In genomic region chr11:43575061-43575375, GRCm38 (mm10) we compare ENCODE assay signal across 10 mouse cellular contexts. TPM values are rescaled to one million over a fixed set of nuclear protein-coding genes. Genes with fewer than 3 reads are reported as not detected.
DNase-seq lines count a peak whose midpoint lies in the region; ATAC-seq lines count a peak whose summit lies in the region.
"Had no signal": no experiment of that assay in that cellular context is flagged by ENCODE, and none has a peak within 500 bp of the region (broad histone marks: within the 10 kb centered on the region; RNA-seq: fewer than 3 reads in every experiment).

No protein-coding gene starts in this region.

- no peaks in the 10 kb centered on the region for H3K9me3 ChIP-seq in heart, embryonic 16.5 days (replicated peaks; ENCODE audit: control insufficient read depth, low read length)
- no peaks in the 10 kb centered on the region for H3K9me3 ChIP-seq in hindbrain, embryonic 11.5 days (ENCODE audit: control insufficient read depth, low read length)

- no peak overlapping the region for H3K4me3 ChIP-seq in heart, embryonic 16.5 days (ENCODE audit: low read length)
- H3K4me3 ChIP-seq in hindbrain, embryonic 11.5 days (ENCODE audit: low read depth, low read length), result no peak overlapping the region

- DNase-seq in heart, adult 9 months (ENCODE audit: low spot score in 2 of 2), result no peak
- no peak for DNase-seq in hindbrain, embryonic 11.5 days (ENCODE audit: low spot score)
- DNase-seq in thymus, postnatal 0 days (ENCODE audit: low spot score), result no peak
- DNase-seq: cerebellum, adult 9-10 months; gastrocnemius, postnatal 14 days had no signal

- 20% methylated on average over 3 of the region's 3 CpGs for WGBS in heart, embryonic 16.5 days
- WGBS in hindbrain, embryonic 11.5 days, result 16% methylated on average over 3 of the region's 3 CpGs

- H3K9ac ChIP-seq in heart, embryonic 16.5 days (ENCODE audit: low read length), result 0 out of 2 replicates have a peak overlapping the region, but pooled peaks have one; percentile 58
- no peak overlapping the region; the same call in 1 of the 2 replicates for H3K9ac ChIP-seq in hindbrain, embryonic 11.5 days (ENCODE audit: low read depth, low read length)

- peaks cover 32% of the 10 kb centered on the region for H3K4me1 ChIP-seq in heart, embryonic 16.5 days (ENCODE audit: control insufficient read depth, insufficient read depth, low read length)
- H3K4me1 ChIP-seq in hindbrain, embryonic 11.5 days (replicated peaks; ENCODE audit: control insufficient read depth, insufficient read depth, low read length), result 0 out of 2 replicates have a peak, but pooled peaks cover 5% of the 10 kb centered on the region

- H3K27ac ChIP-seq in heart, embryonic 16.5 days (ENCODE audit: low read length), result peak overlapping the region; percentile 19
- peak overlapping the region; percentile 89 for H3K27ac ChIP-seq in hindbrain, embryonic 11.5 days (ENCODE audit: low read depth, low read length)

- H3K27me3 ChIP-seq in heart, embryonic 16.5 days (ENCODE audit: control insufficient read depth, insufficient read depth, low read length), result no peaks in the 10 kb centered on the region
- no peaks in the 10 kb centered on the region for H3K27me3 ChIP-seq in hindbrain, embryonic 11.5 days (ENCODE audit: control insufficient read depth, insufficient read depth, low read length)

- ATAC-seq in heart, embryonic 16.5 days (replicated peaks; ENCODE audit: extremely low read depth, insufficient read depth, low FRiP score), result no peak
- peak; percentile 90 for ATAC-seq in common myeloid progenitor, adult 5-6 weeks (replicated peaks; ENCODE audit: low read depth, poor library complexity, severe bottlenecking)
- ATAC-seq in hindbrain, embryonic 11.5 days (ENCODE audit: low FRiP score), result peak; percentile 70; the same call in 1 of the 2 replicates
- peak; percentile 88 for ATAC-seq in megakaryocyte progenitor cell, adult 5-6 weeks (replicated peaks; ENCODE audit: poor library complexity)
- ATAC-seq in monocyte, adult 5-6 weeks (replicated peaks; ENCODE audit: insufficient number of reproducible peaks, low FRiP score, low TSS enrichment, poor library complexity, severe bottlenecking), result no peak
- no peak for ATAC-seq in erythroid progenitor cell, adult 5-6 weeks (replicated peaks; ENCODE audit: low FRiP score, poor library complexity, severe bottlenecking)

- H3K4me2 ChIP-seq in heart, embryonic 16.5 days (ENCODE audit: low read depth, low read length), result no peak overlapping the region
- H3K4me2 ChIP-seq in hindbrain, embryonic 11.5 days (replicated peaks; ENCODE audit: low read depth, low read length), result no peak overlapping the region

- peaks cover 6% of the 10 kb centered on the region for H3K36me3 ChIP-seq in heart, embryonic 16.5 days (ENCODE audit: control insufficient read depth, insufficient read depth)
- no peaks in the 10 kb centered on the region for H3K36me3 ChIP-seq in hindbrain, embryonic 11.5 days (ENCODE audit: control insufficient read depth, insufficient read depth, low read length)

RNA-seq across cellular contexts. Expression of gene 4933415A04Rik, which starts 11.8 kb away (rescaled TPM):
- 4.5 and 5.5 TPM in 2 replicates for polyA plus RNA-seq in heart, embryonic 16.5 days (2015; fragmentation: Nextera tagmentation; extraction: Ambion mirVana)
- 0.34 TPM in 1 of 2 replicates, not detected in the other for total RNA-seq in common myeloid progenitor, adult 5-6 weeks (2017)
- polyA plus RNA-seq in hindbrain, embryonic 11.5 days (2014; fragmentation: Nextera tagmentation; extraction: Ambion mirVana), result 8.5 and 10.4 TPM in 2 replicates
- total RNA-seq in megakaryocyte progenitor cell, adult 5-6 weeks (2015), result not detected in 2 replicates
- not detected in 2 replicates for total RNA-seq in megakaryocyte progenitor cell, adult 5-6 weeks (2017)
- total RNA-seq in monocyte, adult 5-6 weeks (2017), result not detected in 3 replicates
- polyA plus RNA-seq in thymus, postnatal 0 days (2015; fragmentation: Nextera tagmentation; extraction: Ambion mirVana), result 2.6 and 4.4 TPM in 2 replicates
- not detected in 2 replicates for total RNA-seq in erythroid progenitor cell, adult 5-6 weeks (2015; ENCODE audit: low replicate concordance)
- total RNA-seq in erythroid progenitor cell, adult 5-6 weeks (2017; ENCODE audit: low replicate concordance), result not detected in 2 replicates

RNA-seq across cellular contexts. Expression of gene Fabp6, which starts 26.3 kb away (rescaled TPM):
- 18.3 TPM in 1 of 2 replicates, not detected in the other for polyA plus RNA-seq in heart, embryonic 16.5 days (2015; fragmentation: Nextera tagmentation; extraction: Ambion mirVana)
- total RNA-seq in common myeloid progenitor, adult 5-6 weeks (2017), result not detected in 2 replicates
- not detected in 2 replicates for polyA plus RNA-seq in hindbrain, embryonic 11.5 days (2014; fragmentation: Nextera tagmentation; extraction: Ambion mirVana)
- not detected in 2 replicates for total RNA-seq in megakaryocyte progenitor cell, adult 5-6 weeks (2015)
- total RNA-seq in megakaryocyte progenitor cell, adult 5-6 weeks (2017), result not detected in 2 replicates
- not detected in 3 replicates for total RNA-seq in monocyte, adult 5-6 weeks (2017)
- 8.4 and 11.8 TPM in 2 replicates for polyA plus RNA-seq in thymus, postnatal 0 days (2015; fragmentation: Nextera tagmentation; extraction: Ambion mirVana)
- total RNA-seq in erythroid progenitor cell, adult 5-6 weeks (2015; ENCODE audit: low replicate concordance), result not detected in 2 replicates
- not detected in 2 replicates for total RNA-seq in erythroid progenitor cell, adult 5-6 weeks (2017; ENCODE audit: low replicate concordance)
- total RNA-seq: gastrocnemius, postnatal 14 days had no signal

RNA-seq across cellular contexts. Expression of gene Ccnjl, which starts 46.4 kb away (rescaled TPM):
- polyA plus RNA-seq in heart, embryonic 16.5 days (2015; fragmentation: Nextera tagmentation; extraction: Ambion mirVana), result 19.5 and 20.4 TPM in 2 replicates
- total RNA-seq in common myeloid progenitor, adult 5-6 weeks (2017), result 0.69 TPM in 1 of 2 replicates, not detected in the other
- 34.2 and 37.7 TPM in 2 replicates for polyA plus RNA-seq in hindbrain, embryonic 11.5 days (2014; fragmentation: Nextera tagmentation; extraction: Ambion mirVana)
- total RNA-seq in megakaryocyte progenitor cell, adult 5-6 weeks (2015), result 0.12 and 0.37 TPM in 2 replicates
- 0.17 and 0.20 TPM in 2 replicates for total RNA-seq in megakaryocyte progenitor cell, adult 5-6 weeks (2017)
- total RNA-seq in monocyte, adult 5-6 weeks (2017), result not detected in 3 replicates
- 6.4 and 8.5 TPM in 2 replicates for polyA plus RNA-seq in thymus, postnatal 0 days (2015; fragmentation: Nextera tagmentation; extraction: Ambion mirVana)
- not detected in 2 replicates for total RNA-seq in erythroid progenitor cell, adult 5-6 weeks (2015; ENCODE audit: low replicate concordance)
- total RNA-seq in erythroid progenitor cell, adult 5-6 weeks (2017; ENCODE audit: low replicate concordance), result not detected in 2 replicates

Comparison
In these comparisons a context has a peak if more than half of its experiments do, and no peak if none do; other contexts are left out.
1. ATAC-seq: peak in common myeloid progenitor, adult 5-6 weeks (single experiment), hindbrain, embryonic 11.5 days (single experiment) and megakaryocyte progenitor cell, adult 5-6 weeks (single experiment); none in heart, embryonic 16.5 days (single experiment), monocyte, adult 5-6 weeks (single experiment) and erythroid progenitor cell, adult 5-6 weeks (single experiment).